Mouse (Mus musculus) midbrain, embryonic 16.5 days (tissue): Measurements from ENCODE around the gene Atoh7. TPM values are rescaled to one million over a fixed set of nuclear protein-coding genes. Genes with fewer than 3 reads are reported as not detected.

ENCODE experiments used
- ATAC-seq: fragments of 200-750 bp; cut with Nextera tagmentation; 2 replicates; pipeline ENCODE4 v1.8.0; 2017; ENCODE audit warnings: moderate TSS enrichment
- H3K27ac ChIP-seq: fragments of 300-500 bp; sonication (generic); 2 replicates; pipeline ENCODE4 v1.5.1; 2014; ENCODE audit warnings: mild to moderate bottlenecking, low read length, mixed read lengths
- H3K27me3 ChIP-seq: fragments of 300-500 bp; sonication (generic); 2 replicates; pipeline ENCODE4 v1.6.1; 2014; ENCODE audit warnings: low read depth, low read length, mixed read lengths; ENCODE audit not compliant: control insufficient read depth, insufficient read depth
- H3K36me3 ChIP-seq: fragments of 300-500 bp; sonication (generic); 2 replicates; pipeline ENCODE4 v1.6.1; 2014; ENCODE audit warnings: mild to moderate bottlenecking, low read length, moderate library complexity, mixed read lengths; ENCODE audit not compliant: control insufficient read depth, insufficient read depth
- H3K4me1 ChIP-seq: fragments of 300-500 bp; sonication (generic); 2 replicates; pipeline ENCODE4 v1.6.1; 2014; ENCODE audit warnings: mild to moderate bottlenecking, low read length, mixed read lengths; ENCODE audit not compliant: control insufficient read depth, insufficient read depth
- H3K4me2 ChIP-seq: fragments of 300-500 bp; sonication (generic); 2 replicates; pipeline ENCODE4 v1.6.1; 2014; ENCODE audit warnings: mild to moderate bottlenecking, low read length, mixed read lengths
- H3K4me3 ChIP-seq: fragments of 300-500 bp; sonication (generic); 2 replicates; pipeline ENCODE4 v1.5.1; 2014; ENCODE audit warnings: low read depth, mild to moderate bottlenecking, low read length, moderate library complexity, mixed read lengths
- H3K9ac ChIP-seq: fragments of 300-500 bp; sonication (generic); 2 replicates; pipeline ENCODE4 v1.6.1; 2014; ENCODE audit warnings: low read depth, low read length, mixed read lengths
- H3K9me3 ChIP-seq: fragments of 300-500 bp; sonication (generic); replicated peaks from 2 replicates; pipeline ENCODE4 v1.6.1; 2014; ENCODE audit warnings: mild to moderate bottlenecking, low read length, mixed read lengths; ENCODE audit not compliant: control insufficient read depth, poor library complexity, severe bottlenecking
- WGBS: fragments of 180-500 bp; shearing (Covaris S2); extraction: QIAGEN DNeasy Blood & Tissue Kit; methylation state at CpG from one replicate; pipeline ENCODE4 v1.1.7; 2014; 5-methylcytosine and 5-hydroxymethylcytosine counted together
- polyA plus RNA-seq: library from polyadenylated mRNA; unstranded; fragments of >200 nt; fragmentation: Nextera tagmentation; extraction: Ambion mirVana; gene quantifications from 2 replicates; pipeline ENCODE4 v1.2.1, GENCODE M21; 2015

Gene Atoh7
- polyA plus RNA-seq, 1 experiment from 2014 or later, result 2.3 TPM

DNA sequence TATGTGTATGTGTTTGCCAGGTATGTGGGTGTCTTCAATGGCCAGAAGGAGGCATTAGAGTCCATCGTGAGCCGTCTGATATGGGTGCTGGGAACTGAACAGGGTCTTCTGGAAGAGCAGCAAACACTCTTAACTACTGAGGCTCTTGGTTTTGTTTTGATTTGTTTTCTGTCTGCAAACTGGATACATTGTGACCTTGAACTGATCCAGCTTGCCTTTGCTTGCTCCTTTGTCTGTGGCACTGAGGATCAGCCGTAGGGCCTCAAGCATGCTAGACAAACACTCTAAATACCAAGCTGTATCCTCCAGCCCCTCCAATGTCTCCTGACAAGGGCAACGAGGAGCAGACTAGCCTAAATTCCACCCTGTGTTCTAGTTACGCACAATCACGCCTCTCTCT is 27.7 kb downstream of the Atoh7 start:
- Histone ChIP-seq H3K36me3 (no peaks in the 10 kb centered on the region), H3K9ac (no peak overlapping the region), H3K9me3 (no peaks in the 10 kb centered on the region), H3K27ac (no peak overlapping the region), H3K4me2 (no peak overlapping the region), H3K27me3 (no peaks in the 10 kb centered on the region), H3K4me3 (no peak overlapping the region), H3K4me1 (no peaks in the 10 kb centered on the region)
- WGBS, result 91% methylated on average over 6 of the region's 6 CpGs
- no peak for ATAC-seq

DNA sequence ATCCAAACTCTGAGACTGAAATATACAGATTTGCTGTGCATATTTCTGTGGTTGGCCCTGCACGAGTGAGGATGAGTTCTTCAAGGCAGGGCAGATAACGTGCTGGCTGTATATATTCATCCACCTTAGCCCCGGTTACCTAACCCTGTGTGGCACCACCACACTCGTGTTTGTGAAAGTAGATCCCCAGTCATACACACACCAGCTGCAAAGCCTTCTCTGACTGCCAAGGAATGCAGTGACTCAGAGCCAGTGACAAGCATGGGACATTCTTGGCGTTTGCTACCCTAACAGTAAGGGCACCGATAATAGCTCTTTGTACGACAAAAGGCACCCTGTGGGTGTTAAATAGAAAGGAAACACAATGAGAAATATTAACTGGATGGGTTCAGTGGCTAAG is 28.8 kb downstream of the Atoh7 start:
- H3K27ac ChIP-seq, result no peak overlapping the region
- no peaks in the 10 kb centered on the region for H3K27me3 ChIP-seq
- H3K4me3 ChIP-seq, result no peak overlapping the region
- no peak overlapping the region for H3K9ac ChIP-seq
- 69% methylated on average over 7 of the region's 7 CpGs for WGBS
- H3K9me3 ChIP-seq, result no peaks in the 10 kb centered on the region
- H3K4me2 ChIP-seq, result no peak overlapping the region
- ATAC-seq, result no peak
- no peaks in the 10 kb centered on the region for H3K36me3 ChIP-seq
- no peaks in the 10 kb centered on the region for H3K4me1 ChIP-seq

DNA sequence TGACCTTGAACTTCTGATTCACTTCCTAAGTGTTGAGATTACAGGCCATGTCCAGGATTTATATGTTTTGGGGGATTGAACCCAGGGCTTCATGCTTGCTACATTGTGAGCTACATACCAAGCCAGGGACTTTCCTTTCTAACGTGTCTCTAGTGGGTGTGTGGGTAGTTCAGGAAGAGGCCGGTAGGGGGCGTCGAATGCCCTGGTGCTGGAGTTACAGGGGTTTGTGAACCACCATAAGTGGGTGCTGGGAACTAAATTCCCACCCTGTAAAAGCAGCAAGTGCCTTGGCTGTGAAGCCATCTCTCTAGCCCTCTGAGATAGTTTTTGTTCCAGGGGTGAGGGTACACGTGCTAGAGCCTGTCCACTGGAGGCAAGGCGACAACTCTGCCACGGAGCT is 31.0 kb downstream of the Atoh7 start:
- Histone ChIP-seq H3K4me3 (no peak overlapping the region), H3K9me3 (no peaks in the 10 kb centered on the region), H3K36me3 (no peaks in the 10 kb centered on the region), H3K9ac (no peak overlapping the region), H3K4me1 (no peaks in the 10 kb centered on the region), H3K4me2 (no peak overlapping the region), H3K27ac (no peak overlapping the region), H3K27me3 (no peaks in the 10 kb centered on the region)
- WGBS, result 75% methylated on average over 7 of the region's 7 CpGs
- ATAC-seq, result no peak

DNA sequence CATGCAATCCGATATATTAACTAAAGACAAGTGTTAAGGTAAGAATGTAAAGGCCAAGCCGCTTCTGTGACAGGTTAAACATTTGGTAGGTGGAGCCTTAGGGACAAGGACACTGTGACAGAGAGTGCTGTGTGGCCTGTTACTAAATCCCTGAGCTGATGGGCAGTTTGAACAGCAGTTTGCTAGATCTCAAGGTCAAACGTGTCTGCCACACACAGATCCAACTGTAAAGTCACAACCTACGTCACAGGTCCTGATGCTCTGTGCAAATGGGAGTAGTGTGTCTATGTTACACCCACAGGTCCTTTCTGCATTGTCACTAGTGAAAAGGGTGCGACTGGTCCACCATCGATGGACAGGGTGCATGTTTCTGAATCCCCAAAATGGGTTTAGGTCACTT is 32.9 kb downstream of the Atoh7 start:
- H3K9ac ChIP-seq, result no peak overlapping the region
- 91% methylated on average over 6 of the region's 6 CpGs for WGBS
- no peaks in the 10 kb centered on the region for H3K4me1 ChIP-seq
- no peaks in the 10 kb centered on the region for H3K36me3 ChIP-seq
- H3K27me3 ChIP-seq, result no peaks in the 10 kb centered on the region
- H3K27ac ChIP-seq, result no peak overlapping the region
- no peak for ATAC-seq
- H3K4me3 ChIP-seq, result no peak overlapping the region
- no peak overlapping the region for H3K4me2 ChIP-seq
- H3K9me3 ChIP-seq, result no peaks in the 10 kb centered on the region

GRCm38 (mm10) chr10:63133326-63133725 is 33.9 kb downstream of the Atoh7 start:
- Histone ChIP-seq H3K9ac (no peak overlapping the region), H3K36me3 (no peaks in the 10 kb centered on the region), H3K4me1 (no peaks in the 10 kb centered on the region), H3K4me3 (no peak overlapping the region), H3K9me3 (no peaks in the 10 kb centered on the region), H3K27me3 (no peaks in the 10 kb centered on the region), H3K4me2 (no peak overlapping the region), H3K27ac (no peak overlapping the region)
- no peak for ATAC-seq
- 96% methylated on average over 4 of the region's 4 CpGs for WGBS

DNA sequence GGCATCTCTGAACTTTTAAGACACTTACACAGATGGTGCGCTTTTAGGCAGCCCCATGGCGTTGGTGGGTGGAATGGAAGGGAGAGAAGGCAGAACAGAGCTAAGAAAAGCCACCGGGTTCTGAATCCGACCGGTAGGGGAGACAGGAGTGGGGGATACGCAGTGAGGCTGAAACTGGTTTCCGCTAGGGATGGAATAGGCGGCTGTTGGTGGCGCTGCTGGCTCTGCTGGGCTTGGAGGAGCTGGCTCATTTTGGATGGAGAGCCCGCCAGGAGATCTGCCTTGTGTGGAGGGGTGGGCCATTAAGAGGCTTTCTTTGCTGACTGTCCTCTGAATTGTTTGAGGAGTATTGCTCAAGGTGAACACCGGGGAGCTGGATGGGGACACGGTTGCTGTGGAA is 36.2 kb downstream of the Atoh7 start:
- no peaks in the 10 kb centered on the region for H3K4me1 ChIP-seq
- WGBS, result 53% methylated on average over 12 of the region's 12 CpGs
- H3K9me3 ChIP-seq, result no peaks in the 10 kb centered on the region
- H3K27me3 ChIP-seq, result no peaks in the 10 kb centered on the region
- no peak overlapping the region for H3K9ac ChIP-seq
- no peak overlapping the region for H3K27ac ChIP-seq
- H3K4me3 ChIP-seq, result no peak overlapping the region
- no peaks in the 10 kb centered on the region for H3K36me3 ChIP-seq
- no peak for ATAC-seq
- H3K4me2 ChIP-seq, result no peak overlapping the region

DNA sequence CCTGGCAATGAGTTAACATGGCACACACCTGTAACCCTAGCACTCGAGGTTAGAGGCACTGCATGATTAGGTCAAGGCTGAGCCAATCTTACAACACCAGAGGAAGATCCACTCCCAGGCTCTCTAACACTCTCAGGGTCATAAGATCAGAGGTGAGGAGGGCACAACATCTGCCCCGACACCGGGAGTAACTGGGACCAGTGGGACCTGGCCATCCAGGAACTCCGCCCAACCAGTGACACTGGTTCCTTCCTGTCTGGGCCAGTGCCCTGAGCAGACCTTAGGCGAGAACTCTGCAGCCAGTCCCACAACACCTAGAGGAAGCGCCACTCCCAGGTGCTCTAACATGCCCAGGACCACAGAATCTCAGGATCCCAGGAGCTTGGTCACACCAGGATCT is 37.0 kb downstream of the Atoh7 start:
- 92% methylated on average over 6 of the region's 6 CpGs for WGBS
- H3K9ac ChIP-seq, result no peak overlapping the region
- H3K27ac ChIP-seq, result no peak overlapping the region
- no peaks in the 10 kb centered on the region for H3K4me1 ChIP-seq
- no peak for ATAC-seq
- no peaks in the 10 kb centered on the region for H3K27me3 ChIP-seq
- H3K4me3 ChIP-seq, result no peak overlapping the region
- H3K9me3 ChIP-seq, result no peaks in the 10 kb centered on the region
- H3K36me3 ChIP-seq, result no peaks in the 10 kb centered on the region
- no peak overlapping the region for H3K4me2 ChIP-seq

GRCm38 (mm10) chr10:63142660-63143059 is 43.2 kb downstream of the Atoh7 start:
- Histone ChIP-seq H3K4me1 (no peaks in the 10 kb centered on the region), H3K9me3 (no peaks in the 10 kb centered on the region), H3K4me2 (no peak overlapping the region), H3K36me3 (no peaks in the 10 kb centered on the region), H3K27me3 (no peaks in the 10 kb centered on the region), H3K4me3 (no peak overlapping the region), H3K27ac (no peak overlapping the region), H3K9ac (no peak overlapping the region)
- no peak for ATAC-seq
- 93% methylated on average over 13 of the region's 13 CpGs for WGBS
